Mouse (Mus musculus) liver, postnatal 0 days (tissue): Measurements from ENCODE around the gene Mmp2.

Experiments used
- CTCF ChIP-seq: sonication (generic); IDR thresholded peaks from 2 replicates; pipeline ENCODE4 v1.5.1; 2016; ENCODE audit warnings: antibody characterized with exemption, low read depth
- EP300 ChIP-seq: IDR thresholded peaks from 2 replicates; pipeline ENCODE4 v1.6.1; 2016; ENCODE audit warnings: antibody characterized with exemption, low read depth, mild to moderate bottlenecking

DNA sequence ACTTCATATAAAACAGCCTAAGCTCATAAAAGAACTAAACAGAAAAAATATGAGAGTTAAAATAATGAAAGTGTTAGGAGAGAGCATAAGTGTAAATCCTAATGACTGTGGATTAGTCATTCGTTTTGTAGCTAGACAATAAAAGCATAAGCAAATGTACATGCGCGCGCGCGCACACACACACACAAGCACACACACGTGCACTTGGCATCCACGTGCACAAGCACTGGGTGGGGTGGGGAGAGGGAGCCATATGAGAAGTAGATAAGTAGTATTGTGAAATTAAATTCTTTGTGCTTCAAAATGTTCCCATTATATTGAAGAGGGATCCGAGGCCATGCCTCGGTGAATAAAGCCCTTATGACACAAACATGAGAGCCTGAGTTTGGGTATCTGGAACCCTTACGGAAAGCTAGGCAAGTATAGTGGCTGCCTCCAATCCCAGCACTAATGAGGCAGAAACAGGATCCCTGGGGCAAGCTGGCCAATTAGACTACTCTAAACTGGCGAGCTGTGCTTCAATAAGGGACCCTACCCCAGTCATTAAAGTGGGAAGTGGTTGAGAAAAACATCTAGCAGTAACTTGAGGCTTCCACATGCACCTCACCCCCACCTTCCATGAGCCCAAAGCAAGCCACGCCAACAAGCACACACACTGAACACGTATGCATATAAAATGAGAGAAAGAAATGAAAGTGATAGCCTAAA is 31.5 kb downstream of the Mmp2 start:
- TF ChIP-seq CTCF (no peak), EP300 (no peak)
